ENCODE assay signal across 9 mouse cellular contexts in the genomic region with DNA sequence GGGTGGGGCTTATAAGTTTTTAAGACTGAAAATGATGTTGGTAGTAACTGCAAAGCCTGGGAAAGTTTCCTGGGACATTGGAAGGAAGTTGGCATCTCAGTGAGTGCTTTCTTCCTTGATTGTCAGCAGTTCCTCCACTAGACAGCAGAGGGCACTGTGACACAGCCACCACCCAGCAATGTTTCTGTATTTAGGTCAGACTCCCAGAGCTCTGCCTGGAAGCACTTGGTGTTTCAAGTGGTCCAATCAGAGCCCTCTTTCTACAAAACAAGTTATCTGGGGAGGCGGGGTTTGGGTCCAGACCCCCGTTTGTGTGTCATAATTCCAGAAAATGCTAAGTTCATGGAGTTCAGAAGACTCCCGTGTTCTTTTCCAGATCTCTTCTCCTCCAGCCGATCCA. TPM values are rescaled to one million over a fixed set of nuclear protein-coding genes. Genes with fewer than 3 reads are reported as not detected.
DNase-seq lines count a peak whose midpoint lies in the region; ATAC-seq and TF ChIP-seq lines count a peak whose summit lies in the region.
"Had no signal": no experiment of that assay in that cellular context is flagged by ENCODE, and none has a peak within 500 bp of the region (broad histone marks: within the 10 kb centered on the region; RNA-seq: fewer than 3 reads in every experiment).

No protein-coding gene starts in this region.

- no peak overlapping the region for H3K9ac ChIP-seq in intestine, embryonic 14.5 days (ENCODE audit: low read length)
- no peak overlapping the region for H3K9ac ChIP-seq in intestine, embryonic 15.5 days
- no peak overlapping the region for H3K9ac ChIP-seq in heart, adult 2 months (ENCODE audit: low read depth, low read length)
- H3K9ac ChIP-seq: embryonic facial prominence, embryonic 15.5 days had no signal

- H3K79me2 ChIP-seq in heart, adult 2 months (replicated peaks; ENCODE audit: control insufficient read depth, insufficient read depth, low read length) = no peaks in the 10 kb centered on the region

- H3K4me3 ChIP-seq in intestine, embryonic 14.5 days (ENCODE audit: low read depth, low read length) = no peak overlapping the region
- H3K4me3 ChIP-seq in intestine, embryonic 15.5 days (replicated peaks) = no peak overlapping the region
- no peak overlapping the region for H3K4me3 ChIP-seq in heart, adult 2 months
- H3K4me3 ChIP-seq: embryonic facial prominence, embryonic 15.5 days had no signal

- H3K9me3 ChIP-seq in intestine, embryonic 14.5 days (ENCODE audit: control insufficient read depth, low read length) = no peaks in the 10 kb centered on the region
- no peaks in the 10 kb centered on the region for H3K9me3 ChIP-seq in intestine, embryonic 15.5 days
- H3K9me3 ChIP-seq: embryonic facial prominence, embryonic 15.5 days had no signal

- intact Hi-C loops in heart, adult 2 months (cut with DNase I) = loop anchor here (1.0 to 2.0 kb wide), 2 partner anchors 55 to 79 kb away; no protein-coding TSS in a partner anchor

- peak; percentile 86 for TF ChIP-seq EP300 in heart, adult 2 months (IDR thresholded peaks at IDR 0.05; ENCODE audit: insufficient read depth, low read depth, low read length)

- no peak for ATAC-seq in intestine, embryonic 14.5 days (replicated peaks; ENCODE audit: low FRiP score, low TSS enrichment, low read depth)
- no peak for ATAC-seq in intestine, embryonic 15.5 days
- peak; percentile 81 for ATAC-seq in common myeloid progenitor, adult 5-6 weeks (replicated peaks; ENCODE audit: low read depth, poor library complexity, severe bottlenecking)
- peak; percentile 80 for ATAC-seq in megakaryocyte progenitor cell, adult 5-6 weeks (replicated peaks; ENCODE audit: poor library complexity)

- H3K4me2 ChIP-seq in intestine, embryonic 14.5 days (ENCODE audit: low read length) = no peak overlapping the region
- no peak overlapping the region for H3K4me2 ChIP-seq in intestine, embryonic 15.5 days (replicated peaks)
- H3K4me2 ChIP-seq: embryonic facial prominence, embryonic 15.5 days had no signal

- TF ChIP-seq CTCF in heart, adult 2 months (IDR thresholded peaks at IDR 0.05) = no peak; the same call in 1 of the 2 replicates

- peak; percentile 86 for DNase-seq in intestine, embryonic 14.5 days (ENCODE audit: low spot score)
- DNase-seq in adipocyte (ENCODE audit: low spot score) = peak; percentile 74
- DNase-seq in heart, adult 2 months = peak; percentile 73 to 76
- DNase-seq in layer of hippocampus, postnatal 25 days (ENCODE audit: extremely low spot score in 1 of 2, low spot score in 1 of 2) = peak; percentile 50 to 76
- DNase-seq in splenic B cell, adult 2 months (ENCODE audit: low read depth, low spot score) = peak; percentile 81

- no peak overlapping the region for H3K27ac ChIP-seq in intestine, embryonic 14.5 days (ENCODE audit: low read depth)
- H3K27ac ChIP-seq in intestine, embryonic 15.5 days = no peak overlapping the region
- H3K27ac ChIP-seq in heart, adult 2 months = no peak overlapping the region
- H3K27ac ChIP-seq: embryonic facial prominence, embryonic 15.5 days had no signal

- TF ChIP-seq POLR2A in heart, adult 2 months (IDR thresholded peaks at IDR 0.05; ENCODE audit: insufficient read depth, low read depth, low read length) = no peak

- no peaks in the 10 kb centered on the region for H3K27me3 ChIP-seq in intestine, embryonic 14.5 days (replicated peaks; ENCODE audit: control insufficient read depth, insufficient read depth, low read length)
- H3K27me3 ChIP-seq in intestine, embryonic 15.5 days (replicated peaks) = no peaks in the 10 kb centered on the region
- no peaks in the 10 kb centered on the region for H3K27me3 ChIP-seq in heart, adult 2 months (ENCODE audit: control insufficient read depth, insufficient read depth, low read length)
- H3K27me3 ChIP-seq in splenic B cell, adult 2 months (ENCODE audit: control insufficient read depth, insufficient read depth, low read length, poor library complexity, severe bottlenecking) = no peaks in the 10 kb centered on the region
- H3K27me3 ChIP-seq: embryonic facial prominence, embryonic 15.5 days had no signal

- peaks cover 81% of the 10 kb centered on the region for H3K36me3 ChIP-seq in intestine, embryonic 14.5 days (ENCODE audit: control insufficient read depth, insufficient read depth, low read length)
- peaks cover 43% of the 10 kb centered on the region for H3K36me3 ChIP-seq in intestine, embryonic 15.5 days
- no peaks in the 10 kb centered on the region for H3K36me3 ChIP-seq in heart, adult 2 months (ENCODE audit: control insufficient read depth, insufficient read depth, low read length)
- peaks cover 14% of the 10 kb centered on the region for H3K36me3 ChIP-seq in splenic B cell, adult 2 months (ENCODE audit: control insufficient read depth, insufficient read depth, low read length, poor library complexity, severe bottlenecking)

- H3K4me1 ChIP-seq in intestine, embryonic 14.5 days (replicated peaks; ENCODE audit: control insufficient read depth, insufficient read depth, low read length) = no peaks in the 10 kb centered on the region
- no peaks in the 10 kb centered on the region for H3K4me1 ChIP-seq in intestine, embryonic 15.5 days (replicated peaks)
- peaks cover 2% of the 10 kb centered on the region; the same call in 1 of the 2 replicates for H3K4me1 ChIP-seq in heart, adult 2 months (ENCODE audit: control insufficient read depth, insufficient read depth, low read length)
- H3K4me1 ChIP-seq: embryonic facial prominence, embryonic 15.5 days had no signal

- WGBS in intestine, embryonic 14.5 days = 50% methylated on average over 4 of the region's 4 CpGs
- WGBS in intestine, embryonic 15.5 days = 39% methylated on average over 4 of the region's 4 CpGs
- 37% methylated on average over 4 of the region's 4 CpGs for WGBS in heart, adult 2 months

RNA-seq across cellular contexts. Expression of gene Lrrc43, which starts 45.0 kb away (rescaled TPM):
- not detected in 2 replicates for polyA plus RNA-seq in intestine, embryonic 14.5 days (2014; fragmentation: Nextera tagmentation; extraction: Ambion mirVana)
- not detected in 2 replicates for polyA plus RNA-seq in intestine, embryonic 15.5 days (2015; fragmentation: Nextera tagmentation; extraction: Ambion mirVana)
- total RNA-seq in common myeloid progenitor, adult 5-6 weeks (2017) = not detected in 2 replicates
- not detected for total RNA-seq in heart, adult 2 months (2021)
- polyA plus RNA-seq in heart, adult 2 months (2012; rRNA removed) = 0.43 TPM in 1 of 2 replicates, not detected in the other
- total RNA-seq in layer of hippocampus, postnatal 25 days (2021) = 1 to 10 TPM in 1 of 2 experiments, under 1 TPM in 1; 0.17 to 1.1 TPM
- total RNA-seq in megakaryocyte progenitor cell, adult 5-6 weeks (2015) = not detected in 2 replicates
- total RNA-seq in megakaryocyte progenitor cell, adult 5-6 weeks (2017) = not detected in 2 replicates

RNA-seq across cellular contexts. Expression of gene Il31, which starts 45.2 kb away (rescaled TPM):
- polyA plus RNA-seq in intestine, embryonic 14.5 days (2014; fragmentation: Nextera tagmentation; extraction: Ambion mirVana) = not detected in 2 replicates
- not detected in 2 replicates for polyA plus RNA-seq in intestine, embryonic 15.5 days (2015; fragmentation: Nextera tagmentation; extraction: Ambion mirVana)
- not detected in 2 replicates for total RNA-seq in common myeloid progenitor, adult 5-6 weeks (2017)
- total RNA-seq in heart, adult 2 months (2021) = not detected
- polyA plus RNA-seq in heart, adult 2 months (2012; rRNA removed) = not detected in 2 replicates
- not detected for total RNA-seq in layer of hippocampus, postnatal 25 days (2021)
- not detected in 2 replicates for total RNA-seq in megakaryocyte progenitor cell, adult 5-6 weeks (2015)
- not detected in 2 replicates for total RNA-seq in megakaryocyte progenitor cell, adult 5-6 weeks (2017)
- polyA plus RNA-seq: embryonic facial prominence, embryonic 15.5 days had no signal

RNA-seq across cellular contexts. Expression of gene Mlxip, which starts 49.5 kb away (rescaled TPM):
- 26.5 and 29.1 TPM in 2 replicates for polyA plus RNA-seq in intestine, embryonic 14.5 days (2014; fragmentation: Nextera tagmentation; extraction: Ambion mirVana)
- 19.2 and 22.4 TPM in 2 replicates for polyA plus RNA-seq in intestine, embryonic 15.5 days (2015; fragmentation: Nextera tagmentation; extraction: Ambion mirVana)
- total RNA-seq in common myeloid progenitor, adult 5-6 weeks (2017) = 9.1 and 13.9 TPM in 2 replicates
- total RNA-seq in heart, adult 2 months (2021) = 10 to 100 TPM; 27.8 to 27.9 TPM
- 34.3 and 45.4 TPM in 2 replicates for polyA plus RNA-seq in heart, adult 2 months (2012; rRNA removed)
- 10 to 100 TPM; 16.6 to 21.6 TPM for total RNA-seq in layer of hippocampus, postnatal 25 days (2021)
- 32.6 TPM in 2 replicates for total RNA-seq in megakaryocyte progenitor cell, adult 5-6 weeks (2015)
- total RNA-seq in megakaryocyte progenitor cell, adult 5-6 weeks (2017) = 11.0 and 11.3 TPM in 2 replicates

Comparison
In these comparisons a context has a peak if more than half of its experiments do, and no peak if none do; other contexts are left out.
1. ATAC-seq: peak in common myeloid progenitor, adult 5-6 weeks (single experiment) and megakaryocyte progenitor cell, adult 5-6 weeks (single experiment); none in intestine, embryonic 14.5 days (single experiment) and intestine, embryonic 15.5 days (single experiment).
2. Peak in every context shown above with its lines, with median percentiles within 50 percentile points of each other: DNase-seq.